Mouse (Mus musculus): ENCODE results near the gene Csmd2. TPM values are rescaled to one million over a fixed set of nuclear protein-coding genes. Genes with fewer than 3 reads are reported as not detected.
"Not testable (repeated sequence)": the region's sequence is repeated elsewhere in the genome, so short reads cannot be mapped to it uniquely, and the experiment has no call there.

Csmd2 gene
- polyA plus RNA-seq, 1 experiment from 2014 or later, result 0.19 TPM

DNA sequence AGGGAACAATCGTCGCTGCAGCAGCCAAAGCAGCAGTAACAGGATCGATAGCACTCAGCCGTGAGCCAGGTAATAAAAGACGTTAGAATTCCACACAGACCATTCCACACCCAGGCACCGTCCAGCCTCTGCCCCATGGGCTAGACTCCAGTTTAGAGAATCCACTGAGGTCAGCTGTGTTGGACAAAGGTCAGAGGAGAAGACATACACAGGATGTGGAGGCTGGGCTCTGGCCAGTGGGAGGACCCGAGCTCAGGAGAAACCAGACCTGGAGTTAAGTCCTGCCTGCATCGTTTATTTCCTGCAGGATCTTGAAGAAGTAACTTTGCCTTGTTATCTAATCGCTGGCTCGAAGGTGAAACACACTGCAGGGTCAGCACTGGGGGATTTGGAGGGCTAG, 519.2 kb downstream of the Csmd2 start:
- WGBS, result 42% methylated on average over 10 of the region's 10 CpGs
- H3K4me1 ChIP-seq, result no peaks in the 10 kb centered on the region
- H3K36me3 ChIP-seq, result no peaks in the 10 kb centered on the region
- no peaks in the 10 kb centered on the region for H3K9me3 ChIP-seq (replicated peaks)
- no peak for ATAC-seq (ENCODE audit: insufficient number of reproducible peaks, low FRiP score, low TSS enrichment, low read depth)
- no peak overlapping the region for H3K4me2 ChIP-seq (replicated peaks)
- H3K4me3 ChIP-seq (replicated peaks), result no peak overlapping the region
- no peaks in the 10 kb centered on the region; the same call in 1 of the 2 replicates for H3K27me3 ChIP-seq
- H3K27ac ChIP-seq (replicated peaks), result no peak overlapping the region
- no peak overlapping the region for H3K9ac ChIP-seq

GRCm38 (mm10) chr4:128509885-128510284, 522.2 kb downstream of the Csmd2 start:
- Histone ChIP-seq H3K4me3 (replicated peaks) (no peak overlapping the region), H3K36me3 (no peaks in the 10 kb centered on the region), H3K9ac (no peak overlapping the region), H3K4me1 (no peaks in the 10 kb centered on the region), H3K27ac (replicated peaks) (no peak overlapping the region), H3K4me2 (replicated peaks) (no peak overlapping the region), H3K27me3 (no peaks in the 10 kb centered on the region; the same call in 1 of the 2 replicates), H3K9me3 (replicated peaks) (no peaks in the 10 kb centered on the region)
- no peak for ATAC-seq (ENCODE audit: insufficient number of reproducible peaks, low FRiP score, low TSS enrichment, low read depth)
- whole genome bisulfite sequencing, result 75% methylated on average over 5 of the region's 5 CpGs

DNA sequence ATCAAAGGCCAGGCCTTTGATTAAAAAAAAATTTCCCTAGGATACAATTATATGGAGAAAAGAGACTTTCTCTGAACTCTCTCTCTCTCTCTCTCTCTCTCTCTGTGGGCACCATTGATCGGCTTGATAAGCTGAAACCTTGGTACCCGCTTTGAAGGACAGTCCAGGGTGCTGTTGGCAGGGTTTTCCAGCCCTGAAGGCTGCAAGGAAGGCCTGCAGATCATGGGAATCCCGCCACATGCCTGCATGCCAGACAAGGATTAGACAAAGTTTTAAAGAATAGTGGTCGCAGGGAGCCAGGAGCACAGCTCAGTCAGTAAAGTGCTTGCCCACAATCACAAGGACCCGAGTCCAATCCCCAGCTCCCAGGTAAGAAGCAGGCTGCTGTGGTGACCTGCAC, 526.8 kb downstream of the Csmd2 start:
- no peaks in the 10 kb centered on the region for H3K9me3 ChIP-seq (replicated peaks)
- WGBS, result 78% methylated on average over 5 of the region's 5 CpGs
- H3K9ac ChIP-seq, result no peak overlapping the region
- ATAC-seq (ENCODE audit: insufficient number of reproducible peaks, low FRiP score, low TSS enrichment, low read depth), result no peak
- no peaks in the 10 kb centered on the region for H3K4me1 ChIP-seq
- no peaks in the 10 kb centered on the region for H3K36me3 ChIP-seq
- no peaks in the 10 kb centered on the region for H3K27me3 ChIP-seq
- no peak overlapping the region for H3K27ac ChIP-seq (replicated peaks)
- H3K4me2 ChIP-seq (replicated peaks), result no peak overlapping the region
- no peak overlapping the region for H3K4me3 ChIP-seq (replicated peaks)

DNA sequence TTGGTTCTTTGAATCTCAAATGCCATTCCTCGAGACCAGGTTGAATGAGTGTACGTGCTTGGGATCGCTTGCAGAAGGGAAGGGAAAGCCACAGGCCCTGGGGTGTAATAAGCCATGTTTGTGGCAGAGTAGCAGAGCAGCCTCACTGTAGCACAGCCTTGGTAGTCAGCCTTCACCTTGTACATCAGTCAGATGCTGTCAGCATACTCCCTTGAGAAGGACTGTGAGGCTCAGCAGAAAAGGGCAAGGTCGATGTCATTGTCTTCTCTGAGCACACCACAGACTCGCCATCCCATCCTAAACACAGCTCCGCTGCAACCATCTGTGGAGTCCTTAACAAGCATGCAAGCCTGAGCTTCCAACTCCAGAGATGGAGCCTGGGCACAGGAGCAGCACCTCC, 533.6 kb downstream of the Csmd2 start:
- Histone ChIP-seq H3K9ac (no peak overlapping the region), H3K4me1 (no peaks in the 10 kb centered on the region), H3K27ac (replicated peaks) (no peak overlapping the region), H3K9me3 (replicated peaks) (no peaks in the 10 kb centered on the region), H3K4me3 (replicated peaks) (no peak overlapping the region), H3K27me3 (no peaks in the 10 kb centered on the region), H3K4me2 (replicated peaks) (no peak overlapping the region), H3K36me3 (no peaks in the 10 kb centered on the region)
- 79% methylated on average over 6 of the region's 6 CpGs for WGBS
- ATAC-seq (ENCODE audit: insufficient number of reproducible peaks, low FRiP score, low TSS enrichment, low read depth), result no peak

GRCm38 (mm10) chr4:128543378-128543777, 555.7 kb downstream of the Csmd2 start:
- Histone ChIP-seq H3K9ac (no peak overlapping the region), H3K4me2 (replicated peaks) (no peak overlapping the region), H3K27me3 (no peaks in the 10 kb centered on the region), H3K4me1 (no peaks in the 10 kb centered on the region), H3K9me3 (replicated peaks) (no peaks in the 10 kb centered on the region), H3K4me3 (replicated peaks) (no peak overlapping the region), H3K36me3 (no peaks in the 10 kb centered on the region), H3K27ac (replicated peaks) (no peak overlapping the region)
- 23% methylated on average over 2 of the region's 2 CpGs for WGBS
- ATAC-seq (ENCODE audit: insufficient number of reproducible peaks, low FRiP score, low TSS enrichment, low read depth), result no peak

- not testable (repeated sequence) for H3K4me1 ChIP-seq; ATAC-seq (ENCODE audit: insufficient number of reproducible peaks, low FRiP score, low TSS enrichment, low read depth)
- 84% methylated on average over 2 of the region's 2 CpGs for WGBS
These were observed 556.4 kb downstream of the Csmd2 start for GRCm38 (mm10) chr4:128543956-128544486.

DNA sequence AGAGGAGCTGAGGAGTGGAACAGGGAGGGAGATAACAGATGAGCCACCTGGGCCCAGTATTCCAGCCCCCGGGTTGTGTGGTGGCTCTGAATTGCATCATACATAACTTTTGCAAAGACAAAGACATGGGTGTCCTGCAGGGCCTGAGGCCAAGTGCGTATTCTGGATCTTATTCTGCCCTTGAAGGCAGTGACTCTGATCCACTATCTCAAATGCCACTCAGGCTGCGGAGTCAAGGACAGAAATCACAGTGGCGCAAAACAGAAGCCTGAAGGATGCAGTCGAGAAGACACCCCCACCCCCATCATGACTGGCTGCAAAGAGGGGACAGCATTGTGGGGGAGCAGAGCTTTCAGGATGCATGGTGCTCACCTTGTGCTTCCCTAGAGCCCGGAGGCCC, 563.1 kb downstream of the Csmd2 start:
- Histone ChIP-seq H3K27me3 (no peaks in the 10 kb centered on the region), H3K4me1 (no peaks in the 10 kb centered on the region), H3K27ac (replicated peaks) (no peak overlapping the region), H3K4me2 (replicated peaks) (no peak overlapping the region), H3K9me3 (replicated peaks) (no peaks in the 10 kb centered on the region), H3K9ac (no peak overlapping the region), H3K4me3 (replicated peaks) (no peak overlapping the region), H3K36me3 (no peaks in the 10 kb centered on the region)
- no peak for ATAC-seq (ENCODE audit: insufficient number of reproducible peaks, low FRiP score, low TSS enrichment, low read depth)
- WGBS, result 84% methylated on average over 6 of the region's 6 CpGs

More at GRCm38 (mm10) chr4:128543956-128544486, 556.4 kb downstream of the Csmd2 start:
- H3K4me2 ChIP-seq (replicated peaks); H3K4me3 ChIP-seq (replicated peaks); H3K9me3 ChIP-seq (replicated peaks); H3K27ac ChIP-seq (replicated peaks); H3K36me3 ChIP-seq; H3K27me3 ChIP-seq; H3K9ac ChIP-seq: not testable (repeated sequence)

DNA sequence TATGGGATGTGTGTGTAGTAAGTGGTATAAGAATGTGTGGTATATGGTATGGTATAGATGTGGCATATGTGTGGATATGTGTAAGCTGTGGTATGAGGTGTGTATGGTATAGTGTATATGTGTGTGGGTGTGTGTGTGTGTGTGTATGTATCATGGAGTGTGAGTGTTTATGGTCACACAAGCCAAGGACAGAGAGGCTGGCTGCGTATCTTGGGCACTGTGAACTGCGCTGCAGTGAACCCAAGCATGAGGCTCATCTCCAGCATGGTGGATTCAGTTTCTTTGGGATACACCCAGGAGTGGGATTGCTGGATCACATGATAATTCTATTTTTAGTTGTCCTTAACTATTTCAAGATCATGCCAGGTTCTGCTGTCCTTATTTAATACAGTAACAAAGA, 566.5 kb downstream of the Csmd2 start:
- no peaks in the 10 kb centered on the region for H3K27me3 ChIP-seq
- no peaks in the 10 kb centered on the region for H3K4me1 ChIP-seq
- ATAC-seq (ENCODE audit: insufficient number of reproducible peaks, low FRiP score, low TSS enrichment, low read depth), result no peak
- no peak overlapping the region for H3K4me3 ChIP-seq (replicated peaks)
- no peak overlapping the region for H3K4me2 ChIP-seq (replicated peaks)
- no peaks in the 10 kb centered on the region for H3K36me3 ChIP-seq
- H3K9ac ChIP-seq, result no peak overlapping the region
- WGBS, result 78% methylated on average over 2 of the region's 2 CpGs
- H3K9me3 ChIP-seq (replicated peaks), result no peaks in the 10 kb centered on the region
- H3K27ac ChIP-seq (replicated peaks), result no peak overlapping the region

- WGBS, result 77% methylated on average over 3 of the region's 3 CpGs
- no peak for ATAC-seq (ENCODE audit: insufficient number of reproducible peaks, low FRiP score, low TSS enrichment, low read depth)
- H3K36me3 ChIP-seq, result no peaks in the 10 kb centered on the region
- H3K27ac ChIP-seq (replicated peaks), result no peak overlapping the region
- H3K4me1 ChIP-seq, result no peaks in the 10 kb centered on the region
- no peaks in the 10 kb centered on the region for H3K9me3 ChIP-seq (replicated peaks)
- no peaks in the 10 kb centered on the region for H3K27me3 ChIP-seq
- H3K4me3 ChIP-seq (replicated peaks), result no peak overlapping the region
- no peak overlapping the region for H3K4me2 ChIP-seq (replicated peaks)
- H3K9ac ChIP-seq, result no peak overlapping the region
These were observed 572.7 kb downstream of the Csmd2 start for GRCm38 (mm10) chr4:128560327-128560726.

- no peaks in the 10 kb centered on the region for H3K27me3 ChIP-seq
- no peaks in the 10 kb centered on the region for H3K4me1 ChIP-seq
- no peak overlapping the region for H3K4me3 ChIP-seq (replicated peaks)
- no peak for ATAC-seq (ENCODE audit: insufficient number of reproducible peaks, low FRiP score, low TSS enrichment, low read depth)
- H3K36me3 ChIP-seq, result peaks cover 8% of the 10 kb centered on the region
- 78% methylated on average over 4 of the region's 4 CpGs for WGBS
- peaks cover 7% of the 10 kb centered on the region; the same call in 1 of the 2 replicates for H3K9me3 ChIP-seq (replicated peaks)
- H3K9ac ChIP-seq, result no peak overlapping the region
- no peak overlapping the region for H3K4me2 ChIP-seq (replicated peaks)
- H3K27ac ChIP-seq (replicated peaks), result no peak overlapping the region
These were observed 588.2 kb downstream of the Csmd2 start for GRCm38 (mm10) chr4:128575811-128576210.

DNA sequence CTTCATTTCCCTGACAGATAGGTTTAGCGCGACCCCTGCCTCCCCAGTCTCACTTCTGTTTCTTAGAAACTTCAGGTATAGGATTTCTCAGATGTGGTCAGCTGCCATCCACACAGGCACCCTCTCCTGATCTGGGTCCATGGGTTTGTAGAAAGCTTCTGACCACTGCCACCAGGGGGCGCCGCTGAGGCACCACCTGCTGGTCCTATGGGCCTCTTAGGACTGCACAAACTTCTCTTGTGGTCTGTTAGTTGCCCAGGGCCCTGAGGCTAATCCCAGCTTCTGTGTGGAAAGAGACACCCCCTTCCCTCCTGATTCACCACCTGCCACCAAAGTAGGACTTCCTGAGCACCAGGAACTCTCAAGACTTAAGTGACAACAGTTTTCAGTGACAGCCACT, 591.5 kb downstream of the Csmd2 start:
- H3K27me3 ChIP-seq, result no peaks in the 10 kb centered on the region
- H3K4me1 ChIP-seq, result no peaks in the 10 kb centered on the region
- peaks cover 42% of the 10 kb centered on the region for H3K36me3 ChIP-seq
- no peak overlapping the region for H3K27ac ChIP-seq (replicated peaks)
- peaks cover 32% of the 10 kb centered on the region for H3K9me3 ChIP-seq (replicated peaks)
- no peak for ATAC-seq (ENCODE audit: insufficient number of reproducible peaks, low FRiP score, low TSS enrichment, low read depth)
- no peak overlapping the region for H3K4me2 ChIP-seq (replicated peaks)
- no peak overlapping the region for H3K4me3 ChIP-seq (replicated peaks)
- 53% methylated on average over 4 of the region's 4 CpGs for WGBS
- H3K9ac ChIP-seq, result no peak overlapping the region

DNA sequence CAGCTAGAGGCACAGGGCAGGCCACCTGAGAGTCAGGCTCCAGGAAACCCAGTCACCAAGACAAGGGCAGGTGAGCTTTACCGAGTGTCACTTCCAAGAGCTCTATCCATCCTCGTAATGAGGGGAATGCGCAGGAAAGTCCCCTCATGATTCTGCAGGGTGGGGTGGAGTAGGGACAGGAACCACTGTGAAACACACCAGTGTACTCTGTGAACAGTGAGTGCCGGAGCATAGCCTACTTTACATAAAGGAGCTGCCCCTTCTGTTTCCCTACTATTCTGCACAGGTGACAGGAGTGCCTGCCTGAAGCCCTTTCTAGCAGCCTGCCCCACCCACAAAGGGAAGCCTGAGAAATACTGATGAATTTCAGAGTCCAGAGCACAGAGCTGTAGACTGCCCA, 605.6 kb downstream of the Csmd2 start:
- Histone ChIP-seq H3K9me3 (replicated peaks) (no peaks in the 10 kb centered on the region), H3K9ac (no peak overlapping the region), H3K4me2 (replicated peaks) (no peak overlapping the region), H3K4me1 (no peaks in the 10 kb centered on the region), H3K36me3 (peaks cover 14% of the 10 kb centered on the region), H3K4me3 (replicated peaks) (no peak overlapping the region), H3K27ac (replicated peaks) (no peak overlapping the region), H3K27me3 (no peaks in the 10 kb centered on the region)
- no peak for ATAC-seq (ENCODE audit: insufficient number of reproducible peaks, low FRiP score, low TSS enrichment, low read depth)
- whole genome bisulfite sequencing, result 89% methylated on average over 4 of the region's 4 CpGs
